ENCODE assay signal across 20 mouse cellular contexts in genomic region chr2:146323528-146323927, GRCm38 (mm10).
DNase-seq lines count a peak whose midpoint lies in the region; ATAC-seq and TF ChIP-seq lines count a peak whose summit lies in the region.
"Had no signal": no experiment of that assay in that cellular context is flagged by ENCODE, and none has a peak within 500 bp of the region (broad histone marks: within the 10 kb centered on the region; RNA-seq: fewer than 3 reads in every experiment).

No protein-coding gene starts in this region.

- WGBS in intestine, embryonic 14.5 days: 88% methylated on average over 4 of the region's 4 CpGs
- 97% methylated on average over 4 of the region's 4 CpGs for WGBS in intestine, postnatal 0 days
- WGBS in forebrain, embryonic 13.5 days: 74% methylated on average over 4 of the region's 4 CpGs
- WGBS in forebrain, embryonic 16.5 days: 70% methylated on average over 4 of the region's 4 CpGs

- H3K9me3 ChIP-seq in intestine, embryonic 14.5 days (ENCODE audit: control insufficient read depth, low read length): no peaks in the 10 kb centered on the region
- no peaks in the 10 kb centered on the region for H3K9me3 ChIP-seq in intestine, postnatal 0 days (ENCODE audit: control insufficient read depth)
- H3K9me3 ChIP-seq in forebrain, embryonic 13.5 days (replicated peaks): no peaks in the 10 kb centered on the region
- H3K9me3 ChIP-seq in forebrain, embryonic 16.5 days (ENCODE audit: control insufficient read depth, low read length): no peaks in the 10 kb centered on the region
- H3K9me3 ChIP-seq: embryonic facial prominence, embryonic 12.5 days; G1E; heart, embryonic 10.5 days; intestine, embryonic 15.5 days had no signal

- DNase-seq in intestine, embryonic 14.5 days (ENCODE audit: low spot score): peak; percentile 43
- no peak for DNase-seq in frontal cortex, postnatal 36 days (ENCODE audit: low spot score in 2 of 2)
- no peak for DNase-seq in kidney, postnatal 36 days
- DNase-seq: adrenal gland, postnatal 10 days; cerebellum, adult 11 months; cerebellum, adult 8-10 months; cerebellum, postnatal 14 days; embryo, embryonic 11 days; gastrocnemius, postnatal 10 days; heart, adult 18-20 months; heart, postnatal 10 days; kidney, adult 8-10 months had no signal

- H3K36me3 ChIP-seq in intestine, embryonic 14.5 days (ENCODE audit: control insufficient read depth, insufficient read depth, low read length): no peaks in the 10 kb centered on the region
- peaks cover 6% of the 10 kb centered on the region; the same call in 1 of the 2 replicates for H3K36me3 ChIP-seq in intestine, postnatal 0 days (ENCODE audit: control insufficient read depth, insufficient read depth)
- no peaks in the 10 kb centered on the region for H3K36me3 ChIP-seq in forebrain, embryonic 13.5 days (ENCODE audit: poor library complexity, severe bottlenecking)
- no peaks in the 10 kb centered on the region; the same call in 1 of the 2 replicates for H3K36me3 ChIP-seq in forebrain, embryonic 16.5 days (ENCODE audit: control insufficient read depth, insufficient read depth)
- H3K36me3 ChIP-seq: embryonic facial prominence, embryonic 12.5 days; heart, embryonic 10.5 days; intestine, embryonic 15.5 days had no signal

- ATAC-seq in intestine, embryonic 14.5 days (replicated peaks; ENCODE audit: low FRiP score, low TSS enrichment, low read depth): no peak
- no peak for ATAC-seq in intestine, postnatal 0 days
- ATAC-seq in forebrain, embryonic 13.5 days: no peak
- ATAC-seq in forebrain, embryonic 16.5 days: no peak
- ATAC-seq: intestine, embryonic 15.5 days had no signal

- no peak overlapping the region for H3K4me2 ChIP-seq in intestine, embryonic 14.5 days (ENCODE audit: low read length)
- H3K4me2 ChIP-seq in intestine, postnatal 0 days (replicated peaks; ENCODE audit: low read depth): no peak overlapping the region
- H3K4me2 ChIP-seq in forebrain, embryonic 13.5 days: no peak overlapping the region
- no peak overlapping the region for H3K4me2 ChIP-seq in forebrain, embryonic 16.5 days (ENCODE audit: low read length)
- H3K4me2 ChIP-seq: embryonic facial prominence, embryonic 12.5 days; hindbrain, embryonic 14.5 days; intestine, embryonic 15.5 days had no signal

- H3K9ac ChIP-seq in intestine, embryonic 14.5 days (ENCODE audit: low read length): no peak overlapping the region
- no peak overlapping the region for H3K9ac ChIP-seq in intestine, postnatal 0 days (ENCODE audit: low read depth, low read length)
- no peak overlapping the region for H3K9ac ChIP-seq in forebrain, embryonic 13.5 days
- H3K9ac ChIP-seq in forebrain, embryonic 16.5 days (replicated peaks; ENCODE audit: low read depth, low read length): no peak overlapping the region
- H3K9ac ChIP-seq: embryonic facial prominence, embryonic 12.5 days; hindbrain, embryonic 14.5 days; intestine, embryonic 15.5 days had no signal

- no peak overlapping the region for H3K27ac ChIP-seq in intestine, embryonic 14.5 days (ENCODE audit: low read depth)
- H3K27ac ChIP-seq in intestine, postnatal 0 days (ENCODE audit: low read depth, low read length): no peak overlapping the region
- H3K27ac ChIP-seq in forebrain, embryonic 13.5 days: peak overlapping the region; percentile 88
- H3K27ac ChIP-seq in forebrain, embryonic 16.5 days (ENCODE audit: low read length): peak overlapping the region; percentile 69
- H3K27ac ChIP-seq: embryonic facial prominence, embryonic 12.5 days; heart, embryonic 10.5 days; intestine, embryonic 15.5 days had no signal

- H3K4me1 ChIP-seq in intestine, embryonic 14.5 days (replicated peaks; ENCODE audit: control insufficient read depth, insufficient read depth, low read length): no peaks in the 10 kb centered on the region
- H3K4me1 ChIP-seq in intestine, postnatal 0 days (replicated peaks; ENCODE audit: control insufficient read depth, insufficient read depth, low read length): no peaks in the 10 kb centered on the region
- peaks cover 37% of the 10 kb centered on the region for H3K4me1 ChIP-seq in forebrain, embryonic 13.5 days
- H3K4me1 ChIP-seq in forebrain, embryonic 16.5 days (replicated peaks; ENCODE audit: control insufficient read depth, insufficient read depth, low read length): peaks cover 11% of the 10 kb centered on the region
- H3K4me1 ChIP-seq: heart, embryonic 10.5 days; intestine, embryonic 15.5 days had no signal

- no peak overlapping the region for H3K4me3 ChIP-seq in intestine, embryonic 14.5 days (ENCODE audit: low read depth, low read length)
- no peak overlapping the region for H3K4me3 ChIP-seq in intestine, postnatal 0 days (ENCODE audit: low read depth, low read length)
- no peak overlapping the region for H3K4me3 ChIP-seq in forebrain, embryonic 13.5 days
- H3K4me3 ChIP-seq in forebrain, embryonic 16.5 days (replicated peaks; ENCODE audit: low read length): no peak overlapping the region
- H3K4me3 ChIP-seq: embryonic facial prominence, embryonic 12.5 days; heart, embryonic 10.5 days; intestine, embryonic 15.5 days had no signal

- no peaks in the 10 kb centered on the region for H3K27me3 ChIP-seq in intestine, embryonic 14.5 days (replicated peaks; ENCODE audit: control insufficient read depth, insufficient read depth, low read length)
- no peaks in the 10 kb centered on the region for H3K27me3 ChIP-seq in intestine, postnatal 0 days (replicated peaks; ENCODE audit: control insufficient read depth, insufficient read depth, low read length)
- H3K27me3 ChIP-seq in forebrain, embryonic 13.5 days: no peaks in the 10 kb centered on the region
- H3K27me3 ChIP-seq in forebrain, embryonic 16.5 days (replicated peaks; ENCODE audit: control insufficient read depth, insufficient read depth, low read length): no peaks in the 10 kb centered on the region
- H3K27me3 ChIP-seq: embryonic facial prominence, embryonic 12.5 days; intestine, embryonic 15.5 days had no signal

- TF ChIP-seq CTCF in intestine, postnatal 0 days (IDR thresholded peaks at IDR 0.05; ENCODE audit: low read depth): no peak

Comparison
In these comparisons a context has a peak if more than half of its experiments do, and no peak if none do; other contexts are left out.
1. H3K27ac ChIP-seq: peak in forebrain, embryonic 13.5 days (single experiment) and forebrain, embryonic 16.5 days (single experiment); none in intestine, embryonic 14.5 days (single experiment) and intestine, postnatal 0 days (single experiment).